Mouse (Mus musculus): Measurements from ENCODE around the gene Fam160a2. TPM values are rescaled to one million over a fixed set of nuclear protein-coding genes. Genes with fewer than 3 reads are reported as not detected.

The Fam160a2 gene
- 35.9 to 50.1 TPM (median 42.0 TPM) in 4 replicates for total RNA-seq (2023; ENCODE audit: inconsistent age)

GRCm38 (mm10) chr7:105399935-105400624, at the start of gene Fam160a2:
Fam160a2 (minus strand) TSS chr7:105400054.

GRCm38 (mm10) chr7:105425424-105426043, 25.7 kb upstream of the Fam160a2 start, which contains the start of gene Cckbr:
Cckbr (plus strand) TSS chr7:105425731.

GRCm38 (mm10) chr7:105404268-105404667, 4.4 kb upstream of the Fam160a2 start, which contains the start of gene Cnga4:
Cnga4 (plus strand) TSS chr7:105404568.

GRCm38 (mm10) chr7:105374866-105375265, 25.0 kb downstream of the Fam160a2 start, which contains the start of gene Gm5901:
Gm5901 (plus strand) TSS chr7:105375038.

GRCm38 (mm10) chr7:105367930-105368329, 31.9 kb downstream of the Fam160a2 start, which contains the start of gene Olfr692:
Olfr692 (plus strand) TSS chr7:105368230.

GRCm38 (mm10) chr7:105342170-105342569, 57.7 kb downstream of the Fam160a2 start, which contains the start of gene Olfr691:
Olfr691 (minus strand) TSS chr7:105342270.

GRCm38 (mm10) chr7:105334004-105334403, 65.8 kb downstream of the Fam160a2 start, which contains the start of gene Olfr690:
Olfr690 (minus strand) TSS chr7:105334104.

Other genes with a start within 250 kb of the Fam160a2 start
- gene Olfr684, start 236.4 kb downstream of the Fam160a2 start, total RNA-seq (2023; ENCODE audit: inconsistent age) = not detected in 4 replicates
- gene Olfr685, start 214.0 kb downstream of the Fam160a2 start, total RNA-seq (2023; ENCODE audit: inconsistent age) = not detected in 4 replicates
- not detected in 4 replicates for gene Olfr686, start 192.6 kb downstream of the Fam160a2 start, total RNA-seq (2023; ENCODE audit: inconsistent age)
- gene Olfr688, start 112.0 kb downstream of the Fam160a2 start, total RNA-seq (2023; ENCODE audit: inconsistent age) = not detected in 4 replicates
- gene Olfr689, start 88.9 kb downstream of the Fam160a2 start, total RNA-seq (2023; ENCODE audit: inconsistent age) = not detected in 4 replicates
- not detected in 4 replicates for gene Olfr690, start 66.0 kb downstream of the Fam160a2 start, total RNA-seq (2023; ENCODE audit: inconsistent age)
- gene Olfr691, start 57.8 kb downstream of the Fam160a2 start, total RNA-seq (2023; ENCODE audit: inconsistent age) = not detected in 4 replicates
- not detected in 4 replicates for gene Olfr692, start 31.8 kb downstream of the Fam160a2 start, total RNA-seq (2023; ENCODE audit: inconsistent age)
- gene Gm5901, start 25.0 kb downstream of the Fam160a2 start, total RNA-seq (2023; ENCODE audit: inconsistent age) = not detected in 4 replicates
- not detected in 4 replicates for gene Cnga4, start 4.5 kb upstream of the Fam160a2 start, total RNA-seq (2023; ENCODE audit: inconsistent age)
- not detected in 4 replicates for gene Cckbr, start 25.7 kb upstream of the Fam160a2 start, total RNA-seq (2023; ENCODE audit: inconsistent age)
- 0.32 TPM in 1 of 4 replicates, not detected in the others for gene Cavin3, start 82.2 kb upstream of the Fam160a2 start, total RNA-seq (2023; ENCODE audit: inconsistent age)
- 20.7 to 26.4 TPM (median 22.0 TPM) in 4 replicates for gene Smpd1, start 154.3 kb upstream of the Fam160a2 start, total RNA-seq (2023; ENCODE audit: inconsistent age)
- 2.5 to 4.7 TPM (median 2.9 TPM) in 4 replicates for gene Apbb1, start 181.6 kb upstream of the Fam160a2 start, total RNA-seq (2023; ENCODE audit: inconsistent age)
- gene Hpx, start 200.1 kb upstream of the Fam160a2 start, total RNA-seq (2023; ENCODE audit: inconsistent age) = 0.45 TPM in 1 of 4 replicates, not detected in the others
- 27.5 to 34.8 TPM (median 29.2 TPM) in 4 replicates for gene Trim3, start 233.5 kb upstream of the Fam160a2 start, total RNA-seq (2023; ENCODE audit: inconsistent age)
- 51.6 to 73.3 TPM (median 63.1 TPM) in 4 replicates for gene Timm10b, start 240.0 kb upstream of the Fam160a2 start, total RNA-seq (2023; ENCODE audit: inconsistent age)
- gene Arfip2, start 240.4 kb upstream of the Fam160a2 start, total RNA-seq (2023; ENCODE audit: inconsistent age) = 37.3 to 51.9 TPM (median 41.4 TPM) in 4 replicates
- gene Gm45799, start 240.5 kb upstream of the Fam160a2 start, total RNA-seq (2023; ENCODE audit: inconsistent age) = 13.5 to 24.2 TPM (median 18.6 TPM) in 4 replicates

Data from B cell, adult (primary cell).